In the genomic region with DNA sequence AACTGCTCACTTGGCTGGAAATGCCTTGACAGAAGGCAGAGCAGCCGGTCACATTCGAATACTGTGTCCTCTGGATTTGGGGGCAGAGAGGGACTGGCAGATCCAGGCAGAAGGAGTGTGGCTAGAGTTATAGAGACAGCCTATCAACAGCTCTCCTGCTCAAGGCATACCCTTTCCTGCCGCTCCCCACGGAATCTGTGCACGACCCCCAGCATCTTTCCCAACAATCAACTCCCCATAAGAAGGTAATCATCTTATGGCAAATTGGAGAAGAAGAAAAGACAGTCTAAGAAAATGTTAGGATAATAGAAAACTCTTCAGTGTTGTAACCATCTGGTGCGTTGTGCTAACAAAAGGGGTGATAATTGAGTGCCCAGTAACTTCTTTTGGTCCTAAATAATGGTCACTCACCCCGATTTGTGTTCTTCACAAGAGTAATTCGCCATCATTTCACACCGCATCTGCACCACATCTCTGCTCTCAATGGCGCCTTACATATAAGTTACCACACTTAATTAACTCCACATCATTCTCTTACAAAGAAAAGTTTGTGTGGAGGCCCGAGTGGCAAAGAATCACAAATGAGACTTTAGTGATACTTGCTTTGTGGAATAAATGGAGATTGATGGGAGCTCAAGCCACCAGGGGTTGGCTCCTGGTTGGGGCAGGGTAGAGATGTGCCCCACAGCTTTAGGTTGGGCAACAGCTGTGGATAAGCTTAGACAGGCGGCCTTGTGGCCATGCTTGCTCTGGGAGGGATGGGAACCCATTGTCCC, we compare ENCODE assay signal across 10 mouse cellular contexts.
DNase-seq lines count a peak whose midpoint lies in the region; ATAC-seq lines count a peak whose summit lies in the region.
"Had no signal": no experiment of that assay in that cellular context is flagged by ENCODE, and none has a peak within 500 bp of the region (broad histone marks: within the 10 kb centered on the region; RNA-seq: fewer than 3 reads in every experiment).

No protein-coding gene starts in this region.

- no peak overlapping the region for H3K4me2 ChIP-seq in hindbrain, embryonic 15.5 days
- peak overlapping the region; percentile 46; the same call in 1 of the 2 replicates for H3K4me2 ChIP-seq in neural tube, embryonic 12.5 days (replicated peaks)
- H3K4me2 ChIP-seq: lung, embryonic 14.5 days had no signal

- H3K27me3 ChIP-seq in hindbrain, embryonic 15.5 days, result peaks cover 47% of the 10 kb centered on the region
- H3K27me3 ChIP-seq in neural tube, embryonic 12.5 days (replicated peaks), result peaks cover 58% of the 10 kb centered on the region

- peaks cover 23% of the 10 kb centered on the region for H3K4me1 ChIP-seq in hindbrain, embryonic 15.5 days (replicated peaks)
- peaks cover 24% of the 10 kb centered on the region for H3K4me1 ChIP-seq in neural tube, embryonic 12.5 days

- ATAC-seq in hindbrain, embryonic 15.5 days (ENCODE audit: low FRiP score, low read depth), result peak; percentile 57; the same call in 1 of the 2 replicates
- peak; percentile 88 for ATAC-seq in neural tube, embryonic 12.5 days (ENCODE audit: low FRiP score, low read depth)

- H3K9me3 ChIP-seq in hindbrain, embryonic 15.5 days, result no peaks in the 10 kb centered on the region
- H3K9me3 ChIP-seq in neural tube, embryonic 12.5 days, result no peaks in the 10 kb centered on the region

- no peak overlapping the region for H3K9ac ChIP-seq in hindbrain, embryonic 15.5 days
- no peak overlapping the region for H3K9ac ChIP-seq in neural tube, embryonic 12.5 days
- H3K9ac ChIP-seq: lung, embryonic 14.5 days had no signal

- intact Hi-C loops in heart, postnatal 25 days (cut with DNase I), result no loop called here

- DNase-seq in cerebellum, postnatal 14 days, result peak; percentile 51 to 58
- no peak for DNase-seq in cerebellum, adult 8-10 months
- DNase-seq in embryo, embryonic 9.5 days (ENCODE audit: extremely low spot score), result peak; percentile 50
- DNase-seq in adipocyte (ENCODE audit: low spot score), result no peak
- no peak for DNase-seq in heart, adult 8-10 months (ENCODE audit: low spot score)
- no peak for DNase-seq in heart, postnatal 25 days (ENCODE audit: low spot score)
- DNase-seq: B cell, adult 2 months had no signal

- H3K4me3 ChIP-seq in hindbrain, embryonic 15.5 days, result no peak overlapping the region
- H3K4me3 ChIP-seq in neural tube, embryonic 12.5 days, result no peak overlapping the region

- no peaks in the 10 kb centered on the region for H3K36me3 ChIP-seq in hindbrain, embryonic 15.5 days
- no peaks in the 10 kb centered on the region for H3K36me3 ChIP-seq in neural tube, embryonic 12.5 days

- H3K27ac ChIP-seq in hindbrain, embryonic 15.5 days (replicated peaks), result no peak overlapping the region
- H3K27ac ChIP-seq in neural tube, embryonic 12.5 days, result no peak overlapping the region

- 18% methylated on average over 12 of the region's 12 CpGs for WGBS in hindbrain, embryonic 15.5 days
- WGBS in neural tube, embryonic 12.5 days, result 13% methylated on average over 12 of the region's 12 CpGs

Comparison
In these comparisons a context has a peak if more than half of its experiments do, and no peak if none do; other contexts are left out.
1. DNase-seq: peak in cerebellum, postnatal 14 days (2 of 2) and embryo, embryonic 9.5 days (single experiment); none in cerebellum, adult 8-10 months (single experiment), adipocyte (single experiment), heart, adult 8-10 months (single experiment) and heart, postnatal 25 days (single experiment).